Mouse (Mus musculus): ENCODE results near the gene Gm10330.
"Not testable (repeated sequence)": the region's sequence is repeated elsewhere in the genome, so short reads cannot be mapped to it uniquely, and the experiment has no call there.

Gm10330 gene

DNA sequence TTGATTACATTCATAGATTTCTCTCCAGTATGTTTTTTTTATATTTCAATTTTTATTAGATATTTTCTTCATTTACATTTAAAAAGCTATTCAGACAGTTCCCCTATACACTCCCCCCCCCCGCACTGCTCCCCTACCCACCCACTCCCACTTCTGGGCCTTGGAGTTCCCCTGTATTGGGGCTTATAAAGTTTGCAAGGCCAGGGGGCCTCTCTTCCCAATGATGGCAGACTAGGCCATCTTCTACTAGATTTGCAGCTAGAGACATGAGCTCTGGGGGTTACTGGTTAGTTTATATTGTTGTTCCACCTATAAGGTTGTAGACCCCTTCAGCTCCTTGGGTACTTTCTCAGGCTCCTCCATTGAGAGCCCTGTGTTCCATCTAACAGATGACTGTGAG lies at the start of gene Gm10330:
Gene Gm10330, minus strand, starts transcription at position 101 of the 400 bp plus-strand sequence.
- not testable (repeated sequence) for DNase-seq (ENCODE audit: low spot score)

DNA sequence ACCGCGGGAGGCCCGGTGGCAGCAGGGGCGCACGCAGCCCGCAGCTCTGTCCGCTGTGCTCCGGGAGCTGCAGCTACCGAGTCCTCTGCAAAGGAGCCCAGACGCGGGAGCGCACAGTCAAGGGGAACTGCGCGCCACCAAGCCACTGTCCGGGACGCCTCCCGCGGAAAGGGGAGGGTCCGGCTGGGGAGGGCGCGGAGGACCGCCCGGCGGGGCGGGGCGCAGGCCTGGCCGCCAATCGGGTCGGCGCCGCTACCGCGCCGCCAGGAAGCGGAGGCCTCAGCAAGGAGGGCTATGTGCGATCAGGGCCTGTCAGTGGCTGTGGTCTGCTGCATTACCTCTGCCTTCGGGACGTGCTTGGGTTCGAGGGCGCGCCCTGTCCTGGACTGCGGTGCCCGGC lies 20.7 kb upstream of the Gm10330 start:
- not testable (repeated sequence) for DNase-seq (ENCODE audit: low spot score)

- peak; percentile 7 for DNase-seq (ENCODE audit: low spot score)
Measured at GRCm38 (mm10) chr12:23800366-23800765, 20.3 kb upstream of the Gm10330 start.

All from ovary, postnatal 36 days (tissue).